Mouse (Mus musculus) megakaryocyte, embryonic 14.5 days (primary cell): Measurements from ENCODE around the gene Dscaml1.

Experiments
- FLI1 ChIP-seq: IDR thresholded peaks from 2 replicates; pipeline ENCODE4 v1.6.1; 2012; ENCODE audit warnings: low read length, inconsistent platforms, mixed read lengths
- GATA1 ChIP-seq: IDR thresholded peaks from 3 replicates; pipeline ENCODE4 v1.6.1; 2012; ENCODE audit warnings: mixed read lengths, low read length, inconsistent platforms, borderline replicate concordance

DNA sequence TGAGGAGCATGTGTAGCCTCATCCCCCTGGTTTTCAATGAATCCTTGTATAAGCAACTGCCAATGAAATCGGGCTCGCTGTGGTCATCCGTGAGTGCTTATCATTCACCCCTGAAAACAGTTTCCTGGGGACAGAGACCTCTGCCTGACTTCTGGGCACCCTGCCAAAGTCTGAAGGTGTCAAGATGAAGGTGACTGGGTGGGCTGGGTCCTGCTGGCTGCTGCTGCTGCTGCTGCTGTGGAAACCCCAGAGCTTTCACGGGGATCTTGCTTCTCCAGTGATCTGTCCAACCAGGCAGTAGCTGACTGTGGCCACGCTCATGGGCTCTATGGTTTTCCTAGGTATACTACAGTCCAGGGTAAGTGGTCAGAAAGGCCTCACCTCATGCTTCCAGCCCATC is 16.2 kb upstream of the Dscaml1 start:
- TF ChIP-seq GATA1 (no peak), FLI1 (no peak)
